Mouse (Mus musculus) granulocyte monocyte progenitor cell, adult 5-6 weeks (primary cell): Measurements from ENCODE around the gene Ryr1. TPM values are rescaled to one million over a fixed set of nuclear protein-coding genes. Genes with fewer than 3 reads are reported as not detected.

Source experiments
- ATAC-seq: replicated peaks from 2 replicates; pipeline ENCODE4 v1.8.0; 2016; ENCODE audit warnings: mild to moderate bottlenecking, moderate TSS enrichment, inconsistent platforms; ENCODE audit not compliant: poor library complexity, severe bottlenecking
- total RNA-seq, 2 experiments: library from RNA; stranded (forward) in 1 of 2; stranded (reverse) in 1 of 2; fragments of 200-712, 200-1000 nt in 1 of 2; fragments of >200 nt in 1 of 2; fragmentation: Nextera tagmentation in 1 of 2; gene quantifications; 2 replicates each; pipeline ENCODE4 v1.2.3; 2014 to 2017

Gene Ryr1
- total RNA-seq, 2 experiments from 2014 or later: not detected

GRCm38 (mm10) chr7:29041194-29041593 lies 83.8 kb downstream of the Ryr1 start:
- no peak for ATAC-seq

DNA sequence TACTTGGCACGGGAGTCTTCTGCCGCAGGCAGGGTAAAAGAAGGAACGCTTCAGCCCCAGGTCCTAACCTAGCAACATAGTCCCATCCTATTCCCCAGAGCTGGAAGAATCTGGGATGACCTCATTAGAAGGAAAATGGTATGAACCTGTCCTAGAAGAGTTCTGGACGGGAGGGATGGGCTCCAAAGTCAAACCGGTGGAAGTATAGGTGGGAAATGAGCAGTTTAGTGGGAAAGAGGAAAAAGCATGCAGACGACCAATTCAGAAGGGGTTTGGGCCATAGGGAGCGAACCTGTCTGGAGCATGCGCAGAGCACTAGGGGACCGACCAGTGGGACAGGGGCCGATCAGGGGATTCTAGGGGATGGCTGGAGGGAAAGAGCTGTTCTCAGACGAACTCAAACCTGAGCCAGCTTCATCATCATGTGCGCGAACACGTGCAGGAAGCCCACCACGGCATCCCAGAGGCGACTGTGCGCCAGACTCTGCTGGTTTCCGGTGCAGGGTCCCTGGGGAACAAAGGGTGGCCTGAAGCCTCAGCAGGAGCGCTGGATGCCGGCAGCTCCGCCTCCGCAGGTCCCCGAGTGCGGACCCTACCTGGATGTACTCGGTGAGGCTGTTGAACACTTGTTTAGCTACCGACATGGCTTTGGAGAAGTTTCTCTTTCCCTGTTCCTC lies 84.9 kb downstream of the Ryr1 start:
- ATAC-seq: peak; percentile 20

DNA sequence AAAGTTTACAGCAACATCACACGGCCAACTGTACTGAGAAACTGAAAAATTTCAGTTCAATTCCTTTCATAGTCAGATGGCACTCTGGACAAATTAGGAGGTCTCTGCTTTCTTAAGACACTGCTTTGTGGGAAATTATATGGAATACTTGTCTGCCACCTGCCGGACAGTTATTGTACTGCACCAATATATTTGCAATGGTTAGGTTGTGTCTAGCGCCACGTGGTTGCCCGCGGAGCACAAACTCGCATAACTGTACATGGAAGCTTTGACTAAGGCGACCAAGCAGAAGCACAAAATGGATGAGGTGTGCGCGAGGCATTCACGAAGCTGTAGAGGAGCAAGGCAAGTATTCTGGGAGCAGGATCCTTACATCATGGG lies 85.4 kb downstream of the Ryr1 start:
- ATAC-seq: peak; percentile 76

- ATAC-seq: no peak
Measured at GRCm38 (mm10) chr7:29037261-29037660, 87.7 kb downstream of the Ryr1 start.

DNA sequence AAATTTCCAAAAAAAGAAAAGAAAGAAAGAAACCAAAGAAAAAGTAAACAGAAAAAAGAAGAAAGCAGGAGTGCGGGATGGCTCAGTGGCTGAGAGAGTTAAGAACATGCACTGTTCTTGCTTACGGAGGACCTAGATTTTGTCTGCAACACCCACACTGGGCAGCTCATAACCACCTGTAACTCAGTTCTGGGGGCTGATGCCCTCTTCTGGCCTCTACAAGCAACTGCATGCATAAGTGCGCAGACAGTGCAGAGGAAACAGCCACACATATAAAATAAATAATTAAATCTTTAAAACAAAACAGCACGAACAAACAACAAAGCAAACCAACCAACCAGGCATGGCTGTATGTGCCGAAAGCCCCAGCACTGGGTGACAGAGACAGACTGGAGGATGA lies 92.3 kb downstream of the Ryr1 start:
- ATAC-seq: peak; percentile 70

DNA sequence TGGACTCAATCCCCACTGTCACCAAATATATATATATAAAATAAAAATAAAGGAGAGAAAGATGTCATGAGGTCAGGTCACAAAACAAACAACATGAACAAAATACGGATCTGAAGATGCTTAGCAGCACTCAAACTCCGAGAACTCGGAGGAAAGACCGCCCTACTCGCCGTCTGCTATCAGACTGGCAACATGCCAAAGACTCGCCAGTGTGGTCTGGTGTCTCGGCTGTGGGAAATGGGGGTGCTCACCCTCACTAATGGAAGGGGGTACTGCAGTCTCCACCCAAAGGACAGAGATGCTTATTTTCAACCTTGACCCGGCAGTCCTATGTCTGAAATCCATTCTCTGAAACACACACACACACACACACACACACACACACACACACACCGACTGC lies 93.3 kb downstream of the Ryr1 start:
- ATAC-seq: no peak

DNA sequence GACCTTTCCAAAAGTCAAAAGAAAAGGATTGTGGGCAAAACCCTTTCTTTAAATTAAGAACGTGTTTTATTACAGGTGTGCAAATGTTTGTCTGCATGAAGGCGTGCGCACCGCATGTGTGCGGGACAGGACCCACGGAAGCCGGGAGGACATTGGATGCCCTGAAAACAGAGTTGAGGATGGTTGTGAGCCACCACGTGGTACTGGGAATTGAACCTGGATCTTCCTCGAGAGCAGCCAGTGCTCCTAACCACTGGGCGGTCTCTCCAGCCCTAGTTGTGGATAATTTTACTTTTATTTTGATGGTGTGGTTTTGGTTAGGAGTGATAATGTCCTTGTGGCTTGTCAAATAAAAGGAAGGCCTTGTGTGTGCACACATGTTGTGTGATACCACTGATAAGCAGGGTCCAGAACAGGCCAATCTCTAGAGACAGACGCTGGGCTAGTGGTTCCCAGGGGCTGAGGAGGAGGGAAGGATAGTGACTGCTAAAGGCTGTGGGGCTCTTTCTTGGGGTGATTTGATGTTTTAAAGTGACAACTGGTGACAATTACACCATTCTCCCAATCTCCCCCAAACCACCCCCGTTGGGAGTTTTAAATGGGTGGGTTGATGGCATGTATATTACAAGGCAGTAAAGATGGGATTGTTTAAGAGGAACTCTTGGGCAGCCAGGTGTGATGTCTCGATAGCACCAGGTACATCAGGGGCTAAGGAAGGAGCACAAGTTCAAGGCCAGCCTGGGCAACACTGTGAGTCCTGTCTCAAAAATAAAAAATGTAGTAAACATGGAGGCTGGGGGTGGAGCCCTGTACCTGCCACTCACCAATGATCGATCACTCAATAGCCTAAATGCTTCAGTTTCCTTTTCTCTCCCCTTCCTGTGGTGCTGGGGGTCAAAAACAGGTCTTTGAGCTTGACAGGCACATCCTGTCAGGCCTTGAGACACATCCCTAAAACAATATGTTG lies 95.0 kb downstream of the Ryr1 start:
- peak; percentile 48 for ATAC-seq

DNA sequence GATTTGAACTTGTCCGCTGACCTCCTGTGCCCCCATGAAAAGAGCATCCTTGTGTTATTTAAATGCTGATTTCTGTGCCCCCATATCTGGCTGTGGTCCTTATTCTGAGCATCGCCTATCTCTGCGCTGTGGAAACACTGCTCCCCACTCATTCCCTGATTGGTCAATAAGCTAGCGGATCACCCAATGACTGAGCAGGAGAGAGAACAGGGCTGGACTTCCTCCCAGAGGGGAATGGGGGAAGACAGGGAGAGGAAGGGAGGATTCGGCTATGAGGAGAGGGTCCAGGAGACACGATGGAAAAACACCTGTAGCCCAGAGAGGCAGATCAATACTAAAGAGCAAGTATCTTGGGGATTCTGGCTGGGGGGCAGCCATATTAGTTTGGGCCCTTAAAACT lies 96.2 kb downstream of the Ryr1 start:
- no peak for ATAC-seq

DNA sequence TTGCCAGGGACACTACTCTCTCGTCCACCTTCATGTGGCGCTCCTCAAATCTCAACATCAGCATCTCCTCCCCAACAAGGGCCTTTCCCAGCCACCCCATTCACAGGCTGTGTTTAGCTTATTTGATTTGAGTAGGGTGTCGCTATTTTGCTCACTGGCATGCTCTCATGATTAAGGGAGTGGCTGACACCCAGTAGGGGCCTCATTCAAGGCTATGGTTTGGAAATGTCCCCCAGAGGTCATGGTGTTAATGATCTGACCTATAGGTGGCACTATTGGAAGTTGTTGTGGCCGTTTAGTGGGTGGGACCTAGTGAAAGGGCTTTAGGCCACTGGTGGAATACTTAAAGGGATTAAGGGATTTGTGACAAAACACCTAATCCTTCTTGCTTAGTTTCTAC lies 98.2 kb downstream of the Ryr1 start:
- ATAC-seq: no peak

DNA sequence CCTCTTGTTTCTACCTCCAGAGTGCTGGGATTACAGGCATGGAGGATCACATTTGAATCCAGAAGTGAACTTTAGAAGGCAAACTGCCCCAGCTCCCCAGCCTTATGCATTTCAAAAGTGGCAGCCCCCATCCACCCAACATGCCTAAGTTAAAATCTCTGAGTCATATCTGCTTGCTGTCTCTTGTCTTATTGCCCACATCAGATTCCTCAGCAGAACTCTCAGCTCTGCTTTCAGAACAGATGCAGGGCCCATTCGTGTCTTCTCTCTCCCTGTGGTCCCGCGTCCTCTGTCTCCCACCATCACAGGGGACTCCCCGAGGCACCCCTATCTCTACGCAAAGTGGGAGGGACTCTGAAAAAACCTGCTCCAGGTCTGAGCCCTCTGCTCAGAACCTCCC lies 98.8 kb downstream of the Ryr1 start:
- no peak for ATAC-seq

DNA sequence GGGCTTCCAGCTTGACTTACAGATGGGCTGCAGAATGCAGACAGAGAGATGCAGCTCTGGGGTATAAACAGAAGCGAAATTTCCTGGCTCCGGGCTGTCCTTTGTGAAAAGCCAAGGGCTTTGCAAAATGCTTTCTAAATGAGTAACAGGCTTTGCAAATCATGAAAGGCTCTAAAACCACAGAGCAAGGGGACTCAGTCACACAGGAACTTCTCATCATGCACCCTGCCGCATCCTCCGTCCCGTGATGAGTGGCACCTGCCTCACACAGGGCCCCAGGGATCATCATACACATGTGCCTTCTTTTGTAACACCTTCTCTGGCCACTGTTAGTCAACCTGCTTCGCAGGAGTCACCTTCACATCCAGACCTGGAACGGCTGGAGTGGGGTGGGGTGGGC lies 99.4 kb downstream of the Ryr1 start:
- ATAC-seq: no peak

DNA sequence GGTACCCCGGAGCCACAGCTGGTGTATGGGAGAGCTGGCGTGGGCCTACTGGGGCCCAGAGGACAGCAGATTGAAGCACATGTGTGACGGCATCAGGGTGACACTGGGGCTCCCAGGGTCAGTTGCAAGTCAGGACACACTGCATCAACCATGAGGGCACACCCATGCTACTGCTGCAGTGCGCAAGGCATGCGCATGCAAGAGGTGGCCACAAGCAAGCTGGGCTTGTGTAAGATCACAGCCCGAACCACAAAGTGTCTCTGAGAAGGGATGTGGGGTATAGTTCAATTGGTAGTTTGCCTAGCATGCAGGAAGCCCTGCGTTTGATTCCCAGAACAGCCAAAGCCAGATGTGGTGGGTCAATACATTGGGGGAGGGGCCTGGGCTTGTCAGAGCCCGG lies 101.5 kb downstream of the Ryr1 start:
- ATAC-seq: peak; percentile 51

DNA sequence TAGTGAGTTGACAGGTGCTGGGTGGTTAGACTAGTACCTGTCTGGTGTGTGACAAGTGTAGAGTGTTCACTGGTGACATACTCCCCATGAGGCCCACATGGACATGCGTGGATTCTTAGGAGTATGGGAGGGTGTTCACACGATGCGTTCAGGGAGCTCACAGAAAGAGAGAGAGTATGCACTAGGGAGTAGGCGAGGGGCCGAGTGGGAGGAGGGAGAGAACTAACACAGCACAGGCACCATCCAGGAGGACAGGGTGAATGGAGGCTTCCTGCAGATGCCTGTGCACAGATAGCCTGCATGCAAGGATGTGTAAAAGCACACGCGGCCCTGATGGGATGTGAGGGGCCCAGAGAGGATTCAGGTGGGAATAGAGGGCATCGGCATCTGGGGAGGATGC lies 102.5 kb downstream of the Ryr1 start:
- ATAC-seq: no peak

DNA sequence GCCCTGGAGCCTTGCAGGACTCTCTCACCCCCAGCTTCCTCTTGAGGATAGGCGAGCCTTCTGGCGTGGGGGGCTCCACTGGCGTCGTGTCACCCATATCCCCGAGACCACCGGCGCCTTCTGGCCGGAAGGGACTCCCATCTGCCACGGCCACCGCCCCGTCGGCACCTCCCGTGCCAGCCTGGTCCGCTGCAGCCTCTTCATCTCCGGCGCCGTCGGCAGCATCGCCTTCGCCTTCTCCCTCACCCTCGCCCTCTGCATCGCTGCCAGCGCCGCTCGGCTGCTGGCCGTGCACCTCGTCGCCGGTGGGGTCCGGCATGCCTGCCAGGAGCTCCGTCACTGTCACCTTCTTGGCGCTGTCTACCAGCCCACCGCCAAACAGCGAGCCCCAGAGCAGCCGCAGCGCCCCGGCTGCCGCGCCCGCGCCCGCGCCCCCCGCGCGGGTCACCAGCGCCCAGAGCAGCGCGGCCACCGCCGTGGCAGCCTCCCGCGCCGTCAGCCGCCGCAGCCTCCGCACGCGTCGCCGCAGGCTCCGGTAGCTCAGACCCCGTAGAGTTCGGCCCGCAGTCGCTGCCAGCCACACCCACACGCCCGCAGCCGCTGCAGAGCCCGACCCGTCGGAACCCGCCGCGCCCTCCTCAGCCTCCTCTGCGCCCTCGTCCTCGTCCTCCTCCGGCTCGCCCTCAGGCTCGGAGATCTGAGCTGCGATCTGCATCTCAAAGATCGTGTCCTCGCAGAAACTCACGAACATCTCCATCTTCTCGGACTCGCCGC lies 105.3 kb downstream of the Ryr1 start:
- ATAC-seq: no peak; the same call in 1 of the 2 replicates

DNA sequence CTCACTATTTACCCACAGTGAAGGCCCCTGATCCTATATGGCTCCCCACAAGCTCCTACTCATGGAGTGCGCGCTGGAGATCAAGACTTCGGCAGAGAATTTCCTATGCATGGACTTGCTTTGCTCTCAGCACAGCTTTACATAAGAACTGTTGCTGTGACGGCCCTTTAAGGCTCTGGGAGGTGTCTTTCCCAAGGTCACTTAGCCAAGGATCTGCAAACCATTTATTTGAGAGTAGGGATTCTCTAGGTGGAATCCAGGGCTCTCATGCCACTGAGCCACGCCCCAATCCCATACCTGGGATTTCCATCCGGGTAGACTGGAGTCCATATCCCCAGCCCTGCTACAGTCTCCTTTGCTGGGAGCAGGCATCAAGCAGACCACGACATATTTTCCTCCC lies 107.8 kb downstream of the Ryr1 start:
- no peak for ATAC-seq

GRCm38 (mm10) chr7:29016440-29016839 lies 108.5 kb downstream of the Ryr1 start:
- ATAC-seq: no peak

DNA sequence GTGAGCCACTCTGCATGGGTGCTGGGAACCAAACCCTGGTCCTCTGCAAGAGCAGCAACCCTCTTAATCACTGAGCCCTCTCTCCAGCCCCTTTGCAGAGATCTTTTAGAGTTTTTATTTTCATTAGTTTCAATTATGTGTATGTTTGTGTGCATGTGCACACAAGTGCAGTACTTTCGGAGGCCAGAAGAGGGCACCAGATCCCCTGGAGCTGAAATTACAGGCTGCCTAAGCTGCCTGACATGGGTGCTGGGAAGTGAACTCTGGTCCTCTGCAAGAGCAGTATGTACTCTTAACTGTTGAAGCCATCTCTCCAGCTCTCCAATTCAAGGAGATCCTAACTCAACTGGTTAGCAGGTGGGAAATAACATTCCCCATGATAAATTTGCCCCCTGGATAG lies 110.0 kb downstream of the Ryr1 start:
- no peak for ATAC-seq

GRCm38 (mm10) chr7:29008714-29009113 lies 116.3 kb downstream of the Ryr1 start:
- peak; percentile 64 for ATAC-seq

DNA sequence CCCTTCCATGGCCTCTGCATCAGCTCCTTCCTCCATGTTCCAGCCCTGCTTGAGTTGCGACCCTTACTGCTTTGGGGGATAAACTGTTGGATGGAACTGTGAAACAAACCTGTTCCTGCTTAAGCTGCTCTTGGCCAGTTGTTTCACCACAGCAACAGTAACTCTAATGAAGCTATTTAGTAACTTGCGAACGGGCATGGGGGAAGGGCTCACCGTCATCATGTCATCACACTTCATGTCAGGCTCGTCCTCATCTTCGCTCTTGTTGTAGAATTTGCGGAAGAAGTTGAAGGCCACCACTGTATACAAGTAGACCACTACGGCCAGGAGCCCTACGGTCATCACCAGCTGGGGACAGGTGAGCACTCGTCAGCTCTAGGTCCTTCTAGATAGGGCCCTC lies 116.8 kb downstream of the Ryr1 start:
- peak; percentile 45 for ATAC-seq

DNA sequence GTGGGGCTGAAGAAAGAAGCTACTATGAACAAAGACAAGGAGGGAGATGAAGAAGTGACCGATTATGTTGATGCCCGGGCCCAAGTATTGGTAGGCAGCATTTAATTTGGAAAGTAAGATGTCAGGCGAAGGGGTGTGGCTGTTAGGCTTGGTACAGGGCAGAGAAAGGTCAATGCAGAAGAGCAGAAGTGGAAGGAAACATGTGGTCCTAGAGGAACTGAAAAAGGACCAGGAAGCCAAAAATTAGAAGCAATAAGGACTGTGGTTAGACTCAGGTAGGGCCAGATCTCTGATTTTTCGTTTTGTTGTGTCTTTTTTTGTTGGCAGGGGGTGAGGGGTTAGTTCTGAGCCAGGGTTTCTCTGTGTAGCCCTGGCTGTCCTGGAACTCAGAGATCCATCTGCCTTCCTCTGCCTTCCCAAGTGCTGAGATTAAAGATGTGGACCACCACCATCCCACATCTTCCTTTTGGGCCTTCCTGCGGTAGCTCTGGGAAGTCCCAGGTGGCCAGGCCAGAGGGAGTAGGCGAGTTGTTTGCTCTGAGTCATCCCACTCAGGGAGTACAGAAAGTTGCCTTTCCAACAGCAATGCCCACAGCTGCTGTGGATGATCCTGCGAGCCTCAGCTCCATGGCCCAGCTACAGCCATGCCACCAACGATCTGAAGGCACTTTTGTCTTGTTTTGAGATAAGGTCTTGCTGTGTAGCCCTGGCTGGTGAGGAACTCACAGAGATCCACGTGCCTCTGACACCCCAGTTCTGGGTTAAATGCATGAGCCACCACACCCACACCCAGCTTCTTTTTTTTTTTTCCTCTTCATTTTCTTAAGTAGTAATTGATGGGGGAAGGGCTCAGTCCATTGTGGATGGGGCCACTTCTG lies 117.5 kb downstream of the Ryr1 start:
- peak; percentile 66 for ATAC-seq
